Mouse (Mus musculus): ENCODE measurements around the gene Tnip2. TPM values are rescaled to one million over a fixed set of nuclear protein-coding genes. Genes with fewer than 3 reads are reported as not detected.
A peak's percentile ranks its signal among the peaks of the same experiment; 100 is the strongest.

Gene Tnip2
- polyA plus RNA-seq (2016; fragmentation: Nextera tagmentation; extraction: Ambion mirVana) = 9.6 and 10.8 TPM in 2 replicates

DNA sequence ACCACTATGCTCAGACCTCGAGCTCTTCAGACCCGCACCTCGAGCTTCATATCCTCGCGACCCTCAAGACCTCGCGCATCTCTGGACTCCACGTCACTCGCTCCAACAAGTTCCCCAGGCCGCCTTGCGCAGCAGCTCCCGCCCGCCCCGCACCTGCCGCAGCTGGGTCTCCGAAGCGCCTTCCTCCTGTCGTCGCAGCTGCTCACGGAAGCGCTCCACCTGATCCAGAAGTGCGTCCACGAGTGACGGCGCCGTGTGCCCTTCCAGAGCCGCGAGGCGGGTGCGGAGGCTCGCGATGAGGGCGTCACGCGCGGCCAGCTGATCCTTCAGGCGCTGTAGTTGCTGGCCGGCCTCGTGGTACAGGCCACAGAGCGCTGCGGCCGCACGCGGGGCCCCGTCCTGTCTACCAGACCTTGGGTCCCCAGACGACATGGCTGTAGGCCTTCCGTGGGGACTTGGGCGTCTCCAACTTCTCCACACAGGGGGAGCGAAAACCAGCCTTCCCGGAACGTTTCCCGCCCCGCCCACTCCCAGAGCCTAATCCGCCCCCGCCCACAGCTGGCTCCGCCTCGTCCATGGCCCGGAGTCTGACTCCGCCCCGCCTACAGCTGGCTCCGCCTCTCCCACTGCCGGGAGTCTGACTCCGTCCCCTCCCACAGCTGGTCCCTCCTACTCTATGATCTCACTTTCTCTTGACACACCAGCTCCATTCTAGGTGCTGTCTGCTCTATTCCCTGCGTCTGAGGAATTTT, at the start of gene Tnip2:
Gene Tnip2, minus strand, starts transcription at position 526 of the 752 bp plus-strand sequence.
- WGBS = under 1% methylated on average over 64 of the region's 64 CpGs

DNA sequence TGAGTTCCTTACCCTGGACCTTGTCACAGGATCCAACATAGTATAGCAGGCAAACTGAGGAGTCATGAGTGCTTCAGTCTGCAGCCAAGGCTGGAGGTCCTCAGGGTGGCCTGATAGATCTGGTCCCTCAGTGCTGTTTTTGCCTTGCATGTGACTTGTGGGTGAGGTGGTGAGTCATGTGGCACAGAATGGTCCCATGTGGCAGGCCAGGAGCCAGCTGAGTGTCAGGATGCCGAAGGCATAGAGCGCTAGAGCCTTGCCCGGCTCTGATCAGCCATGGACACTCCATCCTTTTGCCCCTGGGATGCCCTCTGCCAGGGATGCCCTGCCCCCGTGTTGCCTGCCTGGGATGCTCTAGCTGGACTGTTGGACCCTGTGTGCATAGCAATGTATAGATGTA, 38.0 kb upstream of the Tnip2 start:
- Histone ChIP-seq H3K9ac (replicated peaks) (no peak overlapping the region), H3K27me3 (no peaks in the 10 kb centered on the region), H3K9me3 (no peaks in the 10 kb centered on the region), H3K4me2 (no peak overlapping the region), H3K4me1 (replicated peaks) (peaks cover 18% of the 10 kb centered on the region), H3K27ac (no peak overlapping the region), H3K36me3 (peaks cover 57% of the 10 kb centered on the region), H3K4me3 (replicated peaks) (no peak overlapping the region)
- 99% methylated on average over 4 of the region's 4 CpGs for WGBS
- ATAC-seq (ENCODE audit: insufficient number of reproducible peaks, insufficient read depth, low FRiP score, low TSS enrichment, low read depth) = no peak

More for the DNA sequence above, at the start of gene Tnip2:
- Histone ChIP-seq H3K4me1 (replicated peaks) (peaks cover 12% of the 10 kb centered on the region), H3K9me3 (no peaks in the 10 kb centered on the region), H3K4me3 (replicated peaks) (peak within 1 kb of the TSS; percentile 68), H3K4me2 (peak within 1 kb of the TSS; percentile 92), H3K27me3 (peaks cover 18% of the 10 kb centered on the region), H3K27ac (no peak within 1 kb of the TSS), H3K9ac (replicated peaks) (peak within 1 kb of the TSS; percentile 64), H3K36me3 (no peaks in the 10 kb centered on the region)
- peak; percentile 93 for ATAC-seq (ENCODE audit: insufficient number of reproducible peaks, insufficient read depth, low FRiP score, low TSS enrichment, low read depth)

DNA sequence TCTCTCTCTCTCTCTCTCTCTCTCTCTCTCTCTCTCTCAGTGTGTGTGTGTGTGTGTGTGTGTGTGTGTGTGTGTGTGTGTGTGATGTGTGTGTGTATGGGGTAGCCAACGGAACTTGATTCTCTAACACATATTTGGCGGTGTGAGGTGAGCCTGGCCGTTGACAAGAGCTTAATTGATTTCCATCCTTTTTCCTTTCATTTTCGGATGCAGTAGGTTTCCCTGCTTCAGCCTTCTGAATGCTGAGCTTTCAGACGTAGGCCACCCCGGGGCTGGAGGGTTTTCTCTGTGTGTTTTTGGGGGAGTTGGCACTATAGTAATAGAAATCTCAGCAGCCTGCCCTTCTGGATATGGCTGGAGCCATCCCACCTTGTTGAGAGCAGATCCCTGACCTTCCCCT, 36.5 kb upstream of the Tnip2 start:
- peak overlapping the region; percentile 75; the same call in 1 of the 2 replicates for H3K27ac ChIP-seq
- WGBS = 20% methylated on average over 6 of the region's 6 CpGs
- no peaks in the 10 kb centered on the region for H3K27me3 ChIP-seq
- peaks cover 18% of the 10 kb centered on the region for H3K4me1 ChIP-seq (replicated peaks)
- no peaks in the 10 kb centered on the region for H3K9me3 ChIP-seq
- H3K9ac ChIP-seq (replicated peaks) = peak overlapping the region; percentile 94
- H3K36me3 ChIP-seq = peaks cover 41% of the 10 kb centered on the region
- H3K4me3 ChIP-seq (replicated peaks) = peak overlapping the region; percentile 86
- H3K4me2 ChIP-seq = peak overlapping the region; percentile 71
- ATAC-seq (ENCODE audit: insufficient number of reproducible peaks, insufficient read depth, low FRiP score, low TSS enrichment, low read depth) = no peak

DNA sequence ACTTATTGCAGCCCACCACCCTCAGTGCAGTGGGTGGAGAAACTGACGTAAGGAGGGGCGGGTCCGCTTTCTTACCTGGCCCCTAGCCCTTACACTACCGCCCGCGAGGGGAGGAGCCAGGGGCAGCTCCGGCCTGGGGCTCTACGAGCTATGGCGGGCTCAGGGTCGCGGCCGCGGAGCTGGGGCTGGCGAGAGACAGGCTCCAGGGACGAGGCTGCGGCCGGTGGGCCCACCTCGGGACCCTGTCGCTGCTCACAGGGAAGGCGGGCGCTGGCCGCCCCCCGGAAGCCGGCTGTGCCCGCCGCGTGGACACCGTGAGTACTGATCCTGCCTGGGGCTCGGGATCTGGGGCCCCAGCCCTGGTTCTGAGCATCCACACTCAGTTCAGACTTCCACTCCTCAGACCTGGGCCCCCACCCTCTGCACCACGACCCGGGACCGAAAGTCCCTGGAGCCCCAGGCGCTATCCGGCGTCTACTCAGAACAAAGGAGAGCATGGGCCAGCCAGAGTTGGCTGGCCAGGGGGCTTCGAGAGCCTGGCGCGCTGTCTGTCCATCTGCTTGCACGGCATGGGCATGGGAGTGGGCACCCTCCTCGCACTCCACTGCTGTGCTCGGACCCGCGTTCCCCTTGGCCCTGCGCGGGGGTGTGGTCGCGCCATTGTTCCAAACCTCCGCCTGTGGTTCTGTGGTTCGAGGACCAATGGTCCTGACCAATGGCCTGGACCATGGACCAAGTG, 35.9 kb upstream of the Tnip2 start:
- peak overlapping the region; percentile 94 for H3K9ac ChIP-seq (replicated peaks)
- 0% methylated on average over 49 of the region's 49 CpGs for WGBS

DNA sequence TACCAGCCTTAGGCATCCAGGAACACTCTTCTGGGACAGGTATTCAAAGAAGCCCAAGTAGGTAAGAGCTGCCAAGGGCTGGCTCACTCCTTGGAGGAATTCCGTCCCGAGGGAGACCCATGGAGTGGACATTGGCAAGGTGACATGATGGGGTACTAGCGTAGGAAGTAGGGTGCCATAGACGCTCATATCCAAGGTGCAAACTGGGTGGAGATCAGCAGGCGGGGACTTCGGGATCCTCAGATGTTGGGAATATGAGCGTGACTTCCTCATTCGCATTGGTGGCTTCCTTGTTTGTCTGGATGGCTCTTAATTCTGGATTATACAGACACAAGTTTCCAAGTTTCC, 35.3 kb upstream of the Tnip2 start:
- Histone ChIP-seq H3K27ac (no peak overlapping the region), H3K4me2 (peak overlapping the region; percentile 71), H3K9me3 (no peaks in the 10 kb centered on the region), H3K36me3 (peaks cover 30% of the 10 kb centered on the region), H3K9ac (replicated peaks) (peak overlapping the region; percentile 94; the same call in 1 of the 2 replicates), H3K4me1 (replicated peaks) (peaks cover 18% of the 10 kb centered on the region), H3K4me3 (replicated peaks) (peak overlapping the region; percentile 86), H3K27me3 (no peaks in the 10 kb centered on the region)
- WGBS = 25% methylated on average over 8 of the region's 8 CpGs
- ATAC-seq (ENCODE audit: insufficient number of reproducible peaks, insufficient read depth, low FRiP score, low TSS enrichment, low read depth) = no peak

More for the DNA sequence above, 35.9 kb upstream of the Tnip2 start:
- peaks cover 35% of the 10 kb centered on the region for H3K36me3 ChIP-seq
- no peaks in the 10 kb centered on the region for H3K27me3 ChIP-seq
- peak overlapping the region; percentile 71 for H3K4me2 ChIP-seq
- H3K4me3 ChIP-seq (replicated peaks) = peak overlapping the region; percentile 86
- H3K4me1 ChIP-seq (replicated peaks) = peaks cover 18% of the 10 kb centered on the region
- H3K27ac ChIP-seq = peak overlapping the region; percentile 75
- no peaks in the 10 kb centered on the region for H3K9me3 ChIP-seq
- ATAC-seq (ENCODE audit: insufficient number of reproducible peaks, insufficient read depth, low FRiP score, low TSS enrichment, low read depth) = peak; percentile 90

DNA sequence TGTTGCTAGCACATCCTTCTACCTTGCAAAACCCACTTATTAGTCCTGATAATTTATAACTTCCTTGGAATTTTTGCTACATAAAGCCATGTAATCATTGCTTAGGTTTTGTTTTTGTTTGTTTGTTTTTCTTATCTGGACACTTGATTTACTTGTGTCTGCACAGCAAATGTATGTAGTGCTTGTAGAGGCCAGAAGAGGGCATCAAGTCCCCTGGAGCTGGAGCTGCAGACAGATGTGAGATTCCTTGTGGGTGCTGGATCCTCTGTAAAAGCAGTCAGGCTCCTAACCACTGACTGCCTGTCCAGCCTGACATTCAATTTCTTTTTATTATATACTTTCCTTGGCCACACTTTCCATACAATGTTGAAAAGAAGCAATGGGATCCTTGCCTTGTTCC, 33.6 kb upstream of the Tnip2 start:
- ATAC-seq (ENCODE audit: insufficient number of reproducible peaks, insufficient read depth, low FRiP score, low TSS enrichment, low read depth) = no peak
- no peak overlapping the region for H3K9ac ChIP-seq (replicated peaks)
- no peak overlapping the region for H3K27ac ChIP-seq
- peaks cover 15% of the 10 kb centered on the region for H3K36me3 ChIP-seq
- no peaks in the 10 kb centered on the region; the same call in 1 of the 2 replicates for H3K27me3 ChIP-seq
- no peak overlapping the region for H3K4me2 ChIP-seq
- H3K4me1 ChIP-seq (replicated peaks) = peaks cover 18% of the 10 kb centered on the region
- no peaks in the 10 kb centered on the region for H3K9me3 ChIP-seq
- no peak overlapping the region for H3K4me3 ChIP-seq (replicated peaks)

DNA sequence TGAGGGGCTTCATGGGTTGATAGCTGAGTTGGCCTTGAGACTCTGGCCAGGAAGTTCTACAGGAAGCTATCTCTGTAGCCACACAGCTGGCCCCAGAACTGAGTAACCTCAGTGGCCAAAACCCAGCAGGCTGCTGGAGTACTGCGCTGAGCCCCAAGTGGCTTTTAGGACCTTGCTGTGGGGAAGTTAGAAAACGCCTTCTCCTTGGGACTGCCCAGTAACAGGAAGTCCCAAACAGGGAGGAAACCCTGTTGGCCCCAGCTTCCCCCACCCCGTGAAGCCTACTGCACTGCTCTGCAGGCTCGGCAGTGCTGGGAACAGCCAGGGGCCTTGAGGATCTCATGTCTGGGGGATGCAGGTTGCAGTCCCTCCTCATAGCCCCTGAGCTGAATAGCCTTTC, 29.3 kb upstream of the Tnip2 start:
- Histone ChIP-seq H3K27ac (no peak overlapping the region), H3K9ac (replicated peaks) (no peak overlapping the region), H3K4me3 (replicated peaks) (no peak overlapping the region), H3K9me3 (no peaks in the 10 kb centered on the region), H3K27me3 (no peaks in the 10 kb centered on the region; the same call in 1 of the 2 replicates), H3K4me1 (replicated peaks) (no peaks in the 10 kb centered on the region), H3K36me3 (no peaks in the 10 kb centered on the region), H3K4me2 (no peak overlapping the region)
- ATAC-seq (ENCODE audit: insufficient number of reproducible peaks, insufficient read depth, low FRiP score, low TSS enrichment, low read depth) = no peak
- 50% methylated on average over 4 of the region's 4 CpGs for WGBS

DNA sequence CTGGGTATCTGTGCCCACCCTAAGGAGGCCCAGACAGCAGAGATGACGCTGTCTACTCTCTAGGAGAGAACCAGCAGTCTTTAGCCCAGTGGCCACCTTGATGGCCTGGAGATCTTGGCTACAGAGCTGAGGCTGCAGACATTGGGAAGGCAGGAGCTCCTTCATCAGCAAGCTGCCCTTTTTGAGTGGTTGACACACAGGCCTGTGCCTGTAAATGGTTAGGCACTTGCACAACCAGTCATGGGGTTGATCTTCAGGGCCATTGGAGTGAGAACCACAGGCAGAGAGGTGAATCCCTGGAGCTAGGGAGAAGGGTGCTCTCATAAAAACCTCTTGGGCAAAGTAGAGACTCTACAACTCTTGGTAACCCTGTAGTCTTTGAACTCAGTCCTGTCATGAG, 28.4 kb upstream of the Tnip2 start:
- Histone ChIP-seq H3K4me1 (replicated peaks) (no peaks in the 10 kb centered on the region), H3K27me3 (no peaks in the 10 kb centered on the region; the same call in 1 of the 2 replicates), H3K9me3 (no peaks in the 10 kb centered on the region), H3K9ac (replicated peaks) (no peak overlapping the region), H3K4me2 (no peak overlapping the region), H3K27ac (no peak overlapping the region), H3K36me3 (no peaks in the 10 kb centered on the region), H3K4me3 (replicated peaks) (no peak overlapping the region)
- WGBS = 64% methylated on average over 1 of the region's 1 CpGs
- ATAC-seq (ENCODE audit: insufficient number of reproducible peaks, insufficient read depth, low FRiP score, low TSS enrichment, low read depth) = no peak

DNA sequence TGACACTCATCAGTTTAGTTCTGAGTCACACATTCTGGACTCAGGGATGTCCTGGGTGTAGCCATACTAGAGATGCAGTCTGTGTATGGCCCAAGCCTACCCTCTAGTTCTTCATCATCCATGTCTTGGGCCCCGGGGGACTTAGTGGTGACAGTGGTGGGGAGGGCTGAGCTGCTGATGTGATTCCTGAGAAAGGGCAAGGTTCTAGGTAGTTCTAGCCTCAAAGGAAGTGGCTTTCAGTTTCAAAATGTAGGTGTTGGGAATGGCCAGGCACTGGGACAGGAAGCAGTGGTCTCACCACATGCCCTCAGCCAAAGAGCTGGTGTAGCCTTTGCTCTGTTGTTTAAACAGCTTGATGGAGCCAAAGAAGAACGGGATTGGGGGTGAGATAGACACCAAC, 25.3 kb upstream of the Tnip2 start:
- WGBS = 95% methylated on average over 2 of the region's 2 CpGs
- ATAC-seq (ENCODE audit: insufficient number of reproducible peaks, insufficient read depth, low FRiP score, low TSS enrichment, low read depth) = no peak
- H3K4me1 ChIP-seq (replicated peaks) = no peaks in the 10 kb centered on the region

DNA sequence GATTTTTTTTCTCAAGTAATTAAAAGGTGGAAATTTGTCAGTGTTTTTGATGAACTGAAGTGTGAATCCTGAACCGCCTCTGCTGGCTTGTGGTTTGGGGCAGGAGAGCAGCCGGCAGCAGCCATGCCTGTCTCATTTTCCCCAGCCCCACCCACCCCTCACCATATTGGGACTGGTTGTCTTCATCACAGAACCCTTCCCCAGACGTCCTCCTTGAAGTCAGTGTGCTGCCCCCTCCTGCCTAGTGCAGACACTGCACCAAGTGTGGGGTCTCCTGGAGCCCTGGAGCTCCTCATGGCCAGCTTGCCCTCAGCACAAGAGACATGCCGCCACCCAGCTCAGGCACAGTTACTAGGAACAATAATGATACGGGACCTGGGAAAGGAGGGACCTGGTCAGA, 24.7 kb upstream of the Tnip2 start:
- no peak for ATAC-seq (ENCODE audit: insufficient number of reproducible peaks, insufficient read depth, low FRiP score, low TSS enrichment, low read depth)
- Histone ChIP-seq H3K27ac (no peak overlapping the region), H3K36me3 (no peaks in the 10 kb centered on the region), H3K4me1 (replicated peaks) (no peaks in the 10 kb centered on the region), H3K9ac (replicated peaks) (no peak overlapping the region; the same call in 1 of the 2 replicates), H3K27me3 (no peaks in the 10 kb centered on the region; the same call in 1 of the 2 replicates), H3K4me2 (no peak overlapping the region), H3K9me3 (no peaks in the 10 kb centered on the region), H3K4me3 (replicated peaks) (no peak overlapping the region)
- WGBS = 34% methylated on average over 5 of the region's 5 CpGs

More for the DNA sequence above, 25.3 kb upstream of the Tnip2 start:
- H3K4me3 ChIP-seq (replicated peaks) = no peak overlapping the region
- no peaks in the 10 kb centered on the region; the same call in 1 of the 2 replicates for H3K27me3 ChIP-seq
- no peaks in the 10 kb centered on the region for H3K36me3 ChIP-seq
- H3K9me3 ChIP-seq = no peaks in the 10 kb centered on the region
- H3K4me2 ChIP-seq = no peak overlapping the region
- H3K27ac ChIP-seq = no peak overlapping the region
- H3K9ac ChIP-seq (replicated peaks) = no peak overlapping the region

DNA sequence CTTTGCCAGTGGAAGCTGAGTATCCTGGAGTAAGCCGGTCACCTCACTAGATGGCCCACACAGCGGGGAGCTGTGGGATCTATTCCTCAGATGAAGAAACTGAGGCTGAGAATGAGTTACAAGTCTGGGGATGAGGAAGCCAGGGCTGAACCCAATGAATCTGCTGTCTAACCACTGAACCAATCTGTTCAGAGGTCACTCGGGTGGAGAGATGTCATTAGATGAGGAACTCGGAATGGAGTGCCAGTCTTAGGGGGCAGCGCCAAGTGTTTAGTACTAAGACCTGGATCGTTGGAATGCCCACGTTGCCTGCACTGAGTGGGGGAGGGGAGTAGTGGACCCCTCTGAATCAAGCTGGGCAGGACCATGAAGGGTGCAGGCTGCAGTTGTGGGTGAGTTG, 24.3 kb upstream of the Tnip2 start:
- H3K27ac ChIP-seq = no peak overlapping the region
- no peaks in the 10 kb centered on the region for H3K36me3 ChIP-seq
- no peak overlapping the region; the same call in 1 of the 2 replicates for H3K9ac ChIP-seq (replicated peaks)
- ATAC-seq (ENCODE audit: insufficient number of reproducible peaks, insufficient read depth, low FRiP score, low TSS enrichment, low read depth) = no peak
- no peaks in the 10 kb centered on the region for H3K9me3 ChIP-seq
- 76% methylated on average over 7 of the region's 7 CpGs for WGBS
- no peak overlapping the region for H3K4me2 ChIP-seq
- H3K27me3 ChIP-seq = no peaks in the 10 kb centered on the region; the same call in 1 of the 2 replicates
- H3K4me1 ChIP-seq (replicated peaks) = no peaks in the 10 kb centered on the region
- H3K4me3 ChIP-seq (replicated peaks) = no peak overlapping the region

Data from limb, embryonic 12.5 days (tissue).